Mouse (Mus musculus) cerebellum, adult 2 months (tissue): ENCODE data around the gene Zc3hc1. TPM values are rescaled to one million over a fixed set of nuclear protein-coding genes. Genes with fewer than 3 reads are reported as not detected.

Experiments used
- DNase-seq, 2 experiments: peaks; one replicate each; pipeline ENCODE4 v3.0.0; 2021
- H3K27ac ChIP-seq: fragments of 200-500 bp; 2 replicates; pipeline ENCODE4 v1.5.1; 2012; ENCODE audit warnings: low read length, control low read depth, inconsistent platforms; ENCODE audit not compliant: insufficient read depth
- H3K27me3 ChIP-seq: fragments of 200-500 bp; 2 replicates; pipeline ENCODE4 v1.6.1; 2012; ENCODE audit warnings: inconsistent platforms, mild to moderate bottlenecking, low read length, moderate library complexity; ENCODE audit not compliant: control insufficient read depth, insufficient read depth
- H3K4me1 ChIP-seq: fragments of 200-500 bp; 2 replicates; pipeline ENCODE4 v1.6.1; 2011; ENCODE audit warnings: low read length; ENCODE audit not compliant: control insufficient read depth, insufficient read depth
- H3K4me3 ChIP-seq: fragments of 200-500 bp; replicated peaks from 2 replicates; pipeline ENCODE3; 2011; ENCODE audit warnings: mild to moderate bottlenecking, low read depth, low read length, control low read depth; ENCODE audit not compliant: insufficient read depth
- CTCF ChIP-seq: fragments of 200-500 bp; IDR thresholded peaks from 2 replicates; pipeline ENCODE4 v1.5.1; 2011; ENCODE audit warnings: low read depth, mild to moderate bottlenecking, control low read depth, low read length, moderate library complexity, borderline replicate concordance; ENCODE audit not compliant: insufficient read depth
- POLR2A ChIP-seq: fragments of 200-500 bp; IDR thresholded peaks from 2 replicates; pipeline ENCODE4 v1.6.1; 2011; ENCODE audit warnings: low read length, control low read depth, borderline replicate concordance; ENCODE audit not compliant: insufficient read depth
- WGBS: fragments of 180-500 bp; shearing (Covaris S2); methylation state at CpG from one replicate; pipeline ENCODE4 v1.1.7; 2018; 5-methylcytosine and 5-hydroxymethylcytosine counted together
- polyA plus RNA-seq: library from polyadenylated mRNA; depleted of rRNA; stranded (reverse); fragments of >200 nt; gene quantifications from 2 replicates; pipeline ENCODE4 v1.2.3, GENCODE M21; 2012

The Zc3hc1 gene
- polyA plus RNA-seq, 1 experiment: 26.6 TPM

GRCm38 (mm10) chr6:30359762-30360509 is 30.9 kb downstream of the Zc3hc1 start:
- no peak for DNase-seq
- TF ChIP-seq CTCF (no peak), POLR2A (no peak)
- no peaks in the 10 kb centered on the region for H3K27me3 ChIP-seq
- no peak overlapping the region for H3K27ac ChIP-seq
- peaks cover 20% of the 10 kb centered on the region for H3K4me1 ChIP-seq
- 70% methylated on average over 12 of the region's 12 CpGs for WGBS
- H3K4me3 ChIP-seq: no peak overlapping the region

GRCm38 (mm10) chr6:30357561-30358177 is 33.2 kb downstream of the Zc3hc1 start:
- Histone ChIP-seq H3K27me3 (no peaks in the 10 kb centered on the region), H3K27ac (no peak overlapping the region), H3K4me1 (peaks cover 20% of the 10 kb centered on the region), H3K4me3 (no peak overlapping the region)
- peak; percentile 63 to 78 for DNase-seq
- TF ChIP-seq POLR2A (no peak), CTCF (peak; percentile 85)
- WGBS: 18% methylated on average over 9 of the region's 9 CpGs

GRCm38 (mm10) chr6:30356680-30357079 is 34.1 kb downstream of the Zc3hc1 start:
- H3K27me3 ChIP-seq: no peaks in the 10 kb centered on the region
- WGBS: 53% methylated on average over 12 of the region's 12 CpGs
- peak; percentile 42 to 50 for DNase-seq
- peaks cover 20% of the 10 kb centered on the region for H3K4me1 ChIP-seq
- peak overlapping the region; percentile 3; the same call in 1 of the 2 replicates for H3K27ac ChIP-seq
- no peak for TF ChIP-seq CTCF
- TF ChIP-seq POLR2A: no peak
- H3K4me3 ChIP-seq: no peak overlapping the region

- WGBS: 31% methylated on average over 5 of the region's 5 CpGs
- peaks cover 20% of the 10 kb centered on the region for H3K4me1 ChIP-seq
- H3K27me3 ChIP-seq: no peaks in the 10 kb centered on the region
- DNase-seq: peak; percentile 55 to 67
- TF ChIP-seq CTCF (no peak), POLR2A (no peak)
- H3K27ac ChIP-seq: peak overlapping the region; percentile 6
- no peak overlapping the region for H3K4me3 ChIP-seq
These were observed 34.7 kb downstream of the Zc3hc1 start for GRCm38 (mm10) chr6:30356161-30356560.

- WGBS: 16% methylated on average over 8 of the region's 8 CpGs
- Histone ChIP-seq H3K27ac (peak overlapping the region; percentile 6), H3K27me3 (no peaks in the 10 kb centered on the region), H3K4me1 (peaks cover 20% of the 10 kb centered on the region), H3K4me3 (no peak overlapping the region)
- peak; percentile 75 to 83 for DNase-seq
- no peak for TF ChIP-seq CTCF
- no peak for TF ChIP-seq POLR2A
These were observed 35.1 kb downstream of the Zc3hc1 start for GRCm38 (mm10) chr6:30355701-30356100.

- no peak for DNase-seq
- Histone ChIP-seq H3K4me1 (peaks cover 20% of the 10 kb centered on the region), H3K4me3 (no peak overlapping the region), H3K27ac (no peak overlapping the region), H3K27me3 (no peaks in the 10 kb centered on the region)
- WGBS: 75% methylated on average over 5 of the region's 5 CpGs
- no peak for TF ChIP-seq CTCF
- TF ChIP-seq POLR2A: no peak
These were observed 36.1 kb downstream of the Zc3hc1 start for GRCm38 (mm10) chr6:30354760-30355159.

- no peak for TF ChIP-seq CTCF
- Histone ChIP-seq H3K27me3 (no peaks in the 10 kb centered on the region), H3K4me3 (no peak overlapping the region), H3K27ac (no peak overlapping the region), H3K4me1 (peaks cover 20% of the 10 kb centered on the region)
- no peak for DNase-seq
- 85% methylated on average over 8 of the region's 8 CpGs for WGBS
These were observed 37.2 kb downstream of the Zc3hc1 start for GRCm38 (mm10) chr6:30353661-30354060.

GRCm38 (mm10) chr6:30352762-30353161 is 38.1 kb downstream of the Zc3hc1 start:
- TF ChIP-seq POLR2A (no peak), CTCF (no peak)
- DNase-seq: no peak
- H3K27ac ChIP-seq: no peak overlapping the region
- peaks cover 20% of the 10 kb centered on the region for H3K4me1 ChIP-seq
- H3K4me3 ChIP-seq: no peak overlapping the region
- 73% methylated on average over 8 of the region's 8 CpGs for WGBS
- H3K27me3 ChIP-seq: no peaks in the 10 kb centered on the region
